Mouse (Mus musculus): ENCODE measurements around the gene Slc7a15. TPM values are rescaled to one million over a fixed set of nuclear protein-coding genes. Genes with fewer than 3 reads are reported as not detected.

The Slc7a15 gene
- polyA plus RNA-seq, 1 experiment, result 0.06 TPM

DNA sequence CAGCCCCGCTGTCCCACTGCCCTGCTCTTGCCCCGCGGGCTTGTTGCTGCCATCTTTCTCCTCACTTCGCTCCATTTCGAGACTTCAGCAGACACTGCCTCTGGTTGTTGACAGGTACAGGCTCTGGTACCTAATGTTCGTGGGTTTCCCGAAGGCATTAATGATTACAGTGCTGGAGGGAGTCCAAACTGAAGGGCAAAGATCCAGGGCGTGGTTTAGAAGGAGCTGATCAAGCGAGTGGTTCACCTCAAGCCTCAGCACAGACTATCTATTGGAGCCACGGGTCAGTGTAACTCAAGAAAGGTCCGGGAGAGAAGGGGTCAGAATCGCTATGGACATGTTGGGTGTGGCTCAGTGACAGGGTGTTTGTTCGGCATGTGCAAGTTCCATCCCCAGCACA is 59.4 kb downstream of the Slc7a15 start:
- Histone ChIP-seq H3K4me3 (no peak overlapping the region), H3ac (ENCODE audit: control insufficient read depth, insufficient read length) (no peak overlapping the region), H3K36me3 (ENCODE audit: control insufficient read depth, insufficient read depth) (no peaks in the 10 kb centered on the region), H3K27me3 (ENCODE audit: control insufficient read depth, insufficient read depth, insufficient read length) (no peaks in the 10 kb centered on the region), H3K4me2 (ENCODE audit: low read depth) (no peak overlapping the region), H3K79me2 (ENCODE audit: control insufficient read depth, insufficient read depth) (no peaks in the 10 kb centered on the region)
- TF ChIP-seq SRF (IDR thresholded peaks at IDR 0.05; ENCODE audit: control insufficient read depth, insufficient read length, low read depth) (no peak), REST (IDR thresholded peaks at IDR 0.05; ENCODE audit: insufficient read depth, insufficient read length) (no peak), USF1 (IDR thresholded peaks at IDR 0.05; ENCODE audit: low read depth) (no peak), CEBPB (IDR thresholded peaks at IDR 0.05; ENCODE audit: insufficient read depth, poor library complexity, severe bottlenecking) (no peak), MYOD1 (IDR thresholded peaks at IDR 0.05; ENCODE audit: control insufficient read depth in 1 of 3, insufficient read length in 2 of 3, low read depth in 2 of 3) (no peak), E2F4 (IDR thresholded peaks at IDR 0.05; ENCODE audit: insufficient read depth) (no peak), TCF3 (IDR thresholded peaks at IDR 0.05; ENCODE audit: insufficient read length, low read depth) (no peak), POLR2AphosphoS2 (IDR thresholded peaks at IDR 0.05; ENCODE audit: insufficient read length, low read depth) (no peak), POLR2A (IDR thresholded peaks at IDR 0.05; ENCODE audit: insufficient read length, low read depth) (no peak), MAX (IDR thresholded peaks at IDR 0.05; ENCODE audit: low read depth) (no peak), TCF12 (IDR thresholded peaks at IDR 0.05; ENCODE audit: insufficient read depth, poor library complexity, severe bottlenecking) (no peak), MYOG (IDR thresholded peaks at IDR 0.05; ENCODE audit: control insufficient read depth in 1 of 3, insufficient read depth in 1 of 3, insufficient read length in 2 of 3, low read depth in 2 of 3) (no peak)

DNA sequence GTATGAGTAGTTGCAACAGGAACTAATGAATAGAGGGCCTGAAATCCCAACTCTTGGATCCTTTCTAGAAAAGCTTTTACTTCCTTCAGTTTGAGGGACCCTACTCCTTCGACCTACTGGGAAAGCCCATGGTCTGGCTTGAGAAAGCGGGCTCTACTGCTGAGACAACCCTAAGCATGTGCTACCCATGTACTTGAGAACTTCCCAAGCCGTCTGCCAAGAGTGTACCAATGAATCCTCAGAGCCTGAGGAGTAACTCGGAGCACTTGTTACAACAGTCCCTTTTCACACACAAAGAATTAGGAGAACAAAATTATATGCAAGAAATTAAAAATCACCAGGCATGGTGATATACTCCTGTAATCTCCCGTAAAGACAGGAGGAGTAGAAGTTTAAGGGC is 61.6 kb downstream of the Slc7a15 start:
- no peak overlapping the region for H3ac ChIP-seq (ENCODE audit: control insufficient read depth, insufficient read length)
- H3K79me2 ChIP-seq (ENCODE audit: control insufficient read depth, insufficient read depth), result no peaks in the 10 kb centered on the region
- H3K4me2 ChIP-seq (ENCODE audit: low read depth), result no peak overlapping the region
- H3K27me3 ChIP-seq (ENCODE audit: control insufficient read depth, insufficient read depth, insufficient read length), result no peaks in the 10 kb centered on the region
- H3K36me3 ChIP-seq (ENCODE audit: control insufficient read depth, insufficient read depth), result no peaks in the 10 kb centered on the region
- no peak overlapping the region for H3K4me3 ChIP-seq
- no peak for TF ChIP-seq USF1 (IDR thresholded peaks at IDR 0.05; ENCODE audit: low read depth)
- TF ChIP-seq CEBPB (IDR thresholded peaks at IDR 0.05; ENCODE audit: insufficient read depth, poor library complexity, severe bottlenecking), result no peak
- no peak for TF ChIP-seq SRF (IDR thresholded peaks at IDR 0.05; ENCODE audit: control insufficient read depth, insufficient read length, low read depth)
- TF ChIP-seq MAX (IDR thresholded peaks at IDR 0.05; ENCODE audit: low read depth), result no peak
- TF ChIP-seq POLR2A (IDR thresholded peaks at IDR 0.05; ENCODE audit: insufficient read length, low read depth), result no peak
- no peak for TF ChIP-seq MYOG (IDR thresholded peaks at IDR 0.05; ENCODE audit: control insufficient read depth in 1 of 3, insufficient read depth in 1 of 3, insufficient read length in 2 of 3, low read depth in 2 of 3)
- TF ChIP-seq POLR2AphosphoS2 (IDR thresholded peaks at IDR 0.05; ENCODE audit: insufficient read length, low read depth), result no peak
- no peak for TF ChIP-seq TCF12 (IDR thresholded peaks at IDR 0.05; ENCODE audit: insufficient read depth, poor library complexity, severe bottlenecking)
- TF ChIP-seq MYOD1 (IDR thresholded peaks at IDR 0.05; ENCODE audit: control insufficient read depth in 1 of 3, insufficient read length in 2 of 3, low read depth in 2 of 3), result no peak
- TF ChIP-seq REST (IDR thresholded peaks at IDR 0.05; ENCODE audit: insufficient read depth, insufficient read length), result no peak
- TF ChIP-seq E2F4 (IDR thresholded peaks at IDR 0.05; ENCODE audit: insufficient read depth), result no peak
- no peak for TF ChIP-seq TCF3 (IDR thresholded peaks at IDR 0.05; ENCODE audit: insufficient read length, low read depth)

DNA sequence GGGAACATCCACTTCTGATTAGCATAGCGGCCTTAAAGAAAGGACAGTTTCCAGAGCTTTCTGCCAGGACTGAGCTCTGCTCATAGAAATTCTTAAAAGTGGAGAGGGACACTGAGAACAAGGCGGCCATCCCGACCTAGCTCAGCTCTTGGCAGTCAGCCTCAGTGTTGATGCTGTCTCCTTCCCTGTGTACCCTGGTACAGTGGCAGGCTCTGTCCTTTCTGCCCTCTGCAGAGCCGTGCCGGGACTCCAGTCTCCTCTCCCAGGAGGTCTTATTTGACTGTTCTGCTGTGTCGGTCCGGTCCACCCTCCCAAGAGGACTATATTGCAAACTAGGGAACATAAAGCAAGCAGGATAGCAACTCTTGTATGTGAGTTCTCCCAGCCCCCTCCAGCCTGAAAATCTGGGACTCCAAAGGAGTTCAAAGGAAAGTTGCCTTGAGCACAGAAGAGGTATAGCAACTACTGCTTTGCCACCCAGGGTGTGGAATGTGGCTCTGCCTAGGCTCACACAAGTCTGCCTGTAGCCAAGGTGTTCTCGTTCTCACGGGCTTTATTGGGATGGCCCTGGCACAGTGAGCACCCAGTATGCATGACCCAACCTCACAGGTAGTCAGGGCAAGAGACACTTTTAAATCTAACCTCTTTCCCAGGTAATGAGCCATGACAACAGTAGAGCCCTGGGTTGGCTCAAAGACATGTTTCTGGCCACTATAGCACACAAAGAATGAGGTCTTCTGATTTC is 62.5 kb downstream of the Slc7a15 start:
- H3K27me3 ChIP-seq (ENCODE audit: control insufficient read depth, insufficient read depth, insufficient read length), result no peaks in the 10 kb centered on the region
- H3K79me2 ChIP-seq (ENCODE audit: control insufficient read depth, insufficient read depth), result no peaks in the 10 kb centered on the region
- TF ChIP-seq USF1 (IDR thresholded peaks at IDR 0.05; ENCODE audit: low read depth), result no peak
- TF ChIP-seq MYOD1 (IDR thresholded peaks at IDR 0.05; ENCODE audit: control insufficient read depth in 1 of 3, insufficient read length in 2 of 3, low read depth in 2 of 3), result no peak
- no peak for TF ChIP-seq TCF12 (IDR thresholded peaks at IDR 0.05; ENCODE audit: insufficient read depth, poor library complexity, severe bottlenecking)
- no peak for TF ChIP-seq POLR2A (IDR thresholded peaks at IDR 0.05; ENCODE audit: insufficient read length, low read depth)
- TF ChIP-seq REST (IDR thresholded peaks at IDR 0.05; ENCODE audit: insufficient read depth, insufficient read length), result no peak
- TF ChIP-seq TCF3 (IDR thresholded peaks at IDR 0.05; ENCODE audit: insufficient read length, low read depth), result no peak
- TF ChIP-seq MYOG (IDR thresholded peaks at IDR 0.05; ENCODE audit: control insufficient read depth in 1 of 3, insufficient read depth in 1 of 3, insufficient read length in 2 of 3, low read depth in 2 of 3), result no peak
- no peak for TF ChIP-seq SRF (IDR thresholded peaks at IDR 0.05; ENCODE audit: control insufficient read depth, insufficient read length, low read depth)
- TF ChIP-seq CEBPB (IDR thresholded peaks at IDR 0.05; ENCODE audit: insufficient read depth, poor library complexity, severe bottlenecking), result no peak
- no peak for TF ChIP-seq E2F4 (IDR thresholded peaks at IDR 0.05; ENCODE audit: insufficient read depth)
- no peak for TF ChIP-seq MAX (IDR thresholded peaks at IDR 0.05; ENCODE audit: low read depth)
- no peak for TF ChIP-seq POLR2AphosphoS2 (IDR thresholded peaks at IDR 0.05; ENCODE audit: insufficient read length, low read depth)
- no peaks in the 10 kb centered on the region for H3K36me3 ChIP-seq (ENCODE audit: control insufficient read depth, insufficient read depth)
- no peak overlapping the region for H3K4me3 ChIP-seq
- no peak overlapping the region for H3K4me2 ChIP-seq (ENCODE audit: low read depth)
- H3ac ChIP-seq (ENCODE audit: control insufficient read depth, insufficient read length), result no peak overlapping the region

DNA sequence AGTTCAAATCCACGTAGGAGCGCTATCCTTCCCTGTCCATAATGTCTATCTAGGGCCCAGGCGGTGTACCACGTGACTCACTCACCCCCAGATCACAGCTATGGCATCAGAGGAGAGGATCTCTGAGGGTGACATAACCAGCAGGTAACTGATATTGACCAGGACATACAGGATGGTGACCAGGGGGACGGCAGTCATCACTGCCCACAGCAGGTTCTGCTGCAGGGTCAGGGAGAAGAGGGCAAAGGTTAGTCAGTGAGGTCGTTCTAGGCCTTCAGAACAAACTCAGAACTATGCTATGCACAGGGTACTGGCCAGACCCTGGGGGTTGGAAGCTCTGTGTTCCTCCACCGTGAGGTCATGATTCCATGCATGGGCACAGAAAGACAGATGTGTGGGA is 63.3 kb downstream of the Slc7a15 start:
- Histone ChIP-seq H3K27me3 (ENCODE audit: control insufficient read depth, insufficient read depth, insufficient read length) (no peaks in the 10 kb centered on the region), H3K4me2 (ENCODE audit: low read depth) (no peak overlapping the region), H3K4me3 (no peak overlapping the region), H3ac (ENCODE audit: control insufficient read depth, insufficient read length) (no peak overlapping the region), H3K79me2 (ENCODE audit: control insufficient read depth, insufficient read depth) (no peaks in the 10 kb centered on the region), H3K36me3 (ENCODE audit: control insufficient read depth, insufficient read depth) (no peaks in the 10 kb centered on the region)
- no peak for TF ChIP-seq REST (IDR thresholded peaks at IDR 0.05; ENCODE audit: insufficient read depth, insufficient read length)
- TF ChIP-seq MAX (IDR thresholded peaks at IDR 0.05; ENCODE audit: low read depth), result no peak
- TF ChIP-seq CEBPB (IDR thresholded peaks at IDR 0.05; ENCODE audit: insufficient read depth, poor library complexity, severe bottlenecking), result no peak
- TF ChIP-seq TCF12 (IDR thresholded peaks at IDR 0.05; ENCODE audit: insufficient read depth, poor library complexity, severe bottlenecking), result no peak
- no peak for TF ChIP-seq MYOG (IDR thresholded peaks at IDR 0.05; ENCODE audit: control insufficient read depth in 1 of 3, insufficient read depth in 1 of 3, insufficient read length in 2 of 3, low read depth in 2 of 3)
- TF ChIP-seq POLR2A (IDR thresholded peaks at IDR 0.05; ENCODE audit: insufficient read length, low read depth), result no peak
- TF ChIP-seq USF1 (IDR thresholded peaks at IDR 0.05; ENCODE audit: low read depth), result no peak
- TF ChIP-seq E2F4 (IDR thresholded peaks at IDR 0.05; ENCODE audit: insufficient read depth), result no peak
- no peak for TF ChIP-seq SRF (IDR thresholded peaks at IDR 0.05; ENCODE audit: control insufficient read depth, insufficient read length, low read depth)
- TF ChIP-seq POLR2AphosphoS2 (IDR thresholded peaks at IDR 0.05; ENCODE audit: insufficient read length, low read depth), result no peak
- no peak for TF ChIP-seq MYOD1 (IDR thresholded peaks at IDR 0.05; ENCODE audit: control insufficient read depth in 1 of 3, insufficient read length in 2 of 3, low read depth in 2 of 3)
- TF ChIP-seq TCF3 (IDR thresholded peaks at IDR 0.05; ENCODE audit: insufficient read length, low read depth), result no peak

Measured in myocyte (in vitro differentiated cells).